Mouse (Mus musculus) urinary bladder, postnatal 4 days (tissue): ENCODE data around the gene Utrn.

Source experiments
- DNase-seq, 2 experiments: peaks; one replicate each; pipeline ENCODE4 v3.0.0; 2021 to 2022; ENCODE audit warnings: low spot score in 2 of 2

Utrn gene

GRCm38 (mm10) chr10:12869029-12869671, at the start of gene Utrn:
TSS of gene Utrn (minus strand) at chr10:12869365.
- peak; percentile 87 to 90 for DNase-seq

- no peak for DNase-seq
Observed at GRCm38 (mm10) chr10:12917626-12918025, 48.5 kb upstream of the Utrn start.

- DNase-seq = no peak
Observed at GRCm38 (mm10) chr10:12916376-12916775, 47.2 kb upstream of the Utrn start.

GRCm38 (mm10) chr10:12915826-12916225, 46.7 kb upstream of the Utrn start:
- DNase-seq = no peak

GRCm38 (mm10) chr10:12914203-12914602, 45.0 kb upstream of the Utrn start:
- DNase-seq = no peak

- DNase-seq = no peak
Observed at GRCm38 (mm10) chr10:12911981-12912530, 42.9 kb upstream of the Utrn start.

GRCm38 (mm10) chr10:12911451-12911850, 42.3 kb upstream of the Utrn start:
- DNase-seq = no peak

- DNase-seq = no peak
Observed at GRCm38 (mm10) chr10:12909891-12910290, 40.7 kb upstream of the Utrn start.

- DNase-seq = no peak
Observed at GRCm38 (mm10) chr10:12909179-12909578, 40.0 kb upstream of the Utrn start.

GRCm38 (mm10) chr10:12904140-12904528, 35.0 kb upstream of the Utrn start:
- DNase-seq = no peak

GRCm38 (mm10) chr10:12903440-12904139, 34.4 kb upstream of the Utrn start:
- no peak for DNase-seq

GRCm38 (mm10) chr10:12899901-12900300, 30.7 kb upstream of the Utrn start:
- DNase-seq = no peak

GRCm38 (mm10) chr10:12893339-12893738, 24.2 kb upstream of the Utrn start:
- no peak for DNase-seq

GRCm38 (mm10) chr10:12888373-12888772, 19.2 kb upstream of the Utrn start:
- DNase-seq = no peak

GRCm38 (mm10) chr10:12887792-12888191, 18.6 kb upstream of the Utrn start:
- DNase-seq = no peak

GRCm38 (mm10) chr10:12884308-12884948, 15.3 kb upstream of the Utrn start:
- DNase-seq = no peak

GRCm38 (mm10) chr10:12881911-12882310, 12.7 kb upstream of the Utrn start:
- no peak for DNase-seq

GRCm38 (mm10) chr10:12879313-12879695, 10.1 kb upstream of the Utrn start:
- no peak for DNase-seq

GRCm38 (mm10) chr10:12878661-12879312, 9.6 kb upstream of the Utrn start:
- DNase-seq = no peak

- DNase-seq = no peak
Observed at GRCm38 (mm10) chr10:12876426-12876825, 7.3 kb upstream of the Utrn start.

- DNase-seq = no peak
Observed at GRCm38 (mm10) chr10:12875410-12875809, 6.2 kb upstream of the Utrn start.

- no peak for DNase-seq
Observed at GRCm38 (mm10) chr10:12874577-12875277, 5.6 kb upstream of the Utrn start.
